Mouse (Mus musculus) heart, postnatal 0 days (tissue): ENCODE results near the gene Olfr1440. TPM values are rescaled to one million over a fixed set of nuclear protein-coding genes. Genes with fewer than 3 reads are reported as not detected.

ENCODE experiments used
- ATAC-seq: fragments of 200-750 bp; cut with Nextera tagmentation; 2 replicates; pipeline ENCODE4 v1.8.0; 2017; ENCODE audit warnings: low read depth, moderate number of reproducible peaks, moderate library complexity; ENCODE audit not compliant: insufficient read depth
- DNase-seq: peaks from one replicate; pipeline ENCODE4 v3.0.0-alpha.2; 2016; ENCODE audit warnings: low spot score
- H3K27ac ChIP-seq: fragments of 300-500 bp; sonication (generic); 2 replicates; pipeline ENCODE4 v1.5.1; 2014; ENCODE audit warnings: low read depth, mild to moderate bottlenecking
- H3K27me3 ChIP-seq: fragments of 300-500 bp; sonication (generic); 2 replicates; pipeline ENCODE4 v1.6.1; 2014; ENCODE audit warnings: low read length, mixed read lengths; ENCODE audit not compliant: control insufficient read depth, insufficient read depth
- H3K36me3 ChIP-seq: fragments of 300-500 bp; sonication (generic); replicated peaks from 2 replicates; pipeline ENCODE4 v1.6.1; 2014; ENCODE audit warnings: low read length, mixed read lengths; ENCODE audit not compliant: control insufficient read depth, insufficient read depth
- H3K4me1 ChIP-seq: fragments of 300-500 bp; sonication (generic); 2 replicates; pipeline ENCODE4 v1.6.1; 2014; ENCODE audit warnings: antibody characterized with exemption; ENCODE audit not compliant: control insufficient read depth, insufficient read depth
- H3K4me2 ChIP-seq: fragments of 300-500 bp; sonication (generic); 2 replicates; pipeline ENCODE4 v1.6.1; 2014; ENCODE audit warnings: low read depth, mild to moderate bottlenecking, low read length, moderate library complexity
- H3K4me3 ChIP-seq: fragments of 300-500 bp; sonication (generic); 2 replicates; pipeline ENCODE4 v1.5.1; 2014; ENCODE audit warnings: low read depth, low read length
- H3K9ac ChIP-seq: fragments of 300-500 bp; sonication (generic); replicated peaks from 2 replicates; pipeline ENCODE4 v1.6.1; 2014; ENCODE audit warnings: low read depth, low read length, mixed read lengths
- H3K9me3 ChIP-seq: fragments of 300-500 bp; sonication (generic); replicated peaks from 2 replicates; pipeline ENCODE4 v1.6.1; 2016; ENCODE audit warnings: low read length; ENCODE audit not compliant: control insufficient read depth
- CTCF ChIP-seq: IDR thresholded peaks from 2 replicates; pipeline ENCODE4 v1.5.1; 2016; ENCODE audit warnings: antibody characterized with exemption, control low read depth, low read depth
- EP300 ChIP-seq: IDR thresholded peaks from 2 replicates; pipeline ENCODE4 v1.6.1; 2016; ENCODE audit warnings: antibody characterized with exemption, low read depth
- WGBS: fragments of 180-500 bp; shearing (Covaris S2); extraction: QIAGEN DNeasy Blood & Tissue Kit; methylation state at CpG from one replicate; pipeline ENCODE4 v1.1.7; 2014; 5-methylcytosine and 5-hydroxymethylcytosine counted together
- polyA plus RNA-seq: library from polyadenylated mRNA; unstranded; fragments of >200 nt; fragmentation: Nextera tagmentation; extraction: Ambion mirVana; gene quantifications from 2 replicates; pipeline ENCODE4 v1.2.1, GENCODE M21; 2015
- total RNA-seq: library from RNA; depleted of rRNA; stranded (reverse); fragments of >200 nt; gene quantifications from 2 replicates; pipeline ENCODE4 v1.2.3, GENCODE M21; 2014; ENCODE audit warnings: low replicate concordance; rRNA removed

The Olfr1440 gene
- total RNA-seq, result not detected in 2 replicates
- polyA plus RNA-seq, result not detected in 2 replicates

DNA sequence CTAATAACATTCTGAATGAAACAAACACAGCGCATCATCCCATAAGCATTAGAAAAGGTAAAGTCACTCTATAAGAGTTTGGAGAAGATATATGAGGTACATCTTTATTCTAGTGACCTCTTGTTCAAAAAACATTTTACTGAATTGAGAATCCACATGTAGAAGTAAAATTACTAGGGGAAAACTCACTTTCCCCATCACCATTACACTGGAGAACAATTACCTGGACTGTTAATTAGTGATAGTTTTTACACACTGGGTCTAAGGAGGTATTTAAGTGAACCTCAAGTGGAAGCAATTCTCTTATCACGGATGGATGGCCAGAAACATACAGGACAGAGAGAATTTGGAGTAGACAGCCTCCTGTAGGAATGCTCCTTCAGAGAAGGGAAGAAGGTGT, at the start of gene Olfr1440:
Gene Olfr1440, plus strand, starts transcription at position 301 of the 400 bp plus-strand sequence.
- H3K27ac ChIP-seq, result no peak within 1 kb of the TSS
- H3K27me3 ChIP-seq, result no peaks in the 10 kb centered on the region
- H3K9me3 ChIP-seq, result no peaks in the 10 kb centered on the region
- no peaks in the 10 kb centered on the region for H3K36me3 ChIP-seq
- no peak within 1 kb of the TSS for H3K4me3 ChIP-seq
- DNase-seq, result no peak
- WGBS, result 60% methylated on average over 2 of the region's 2 CpGs
- H3K9ac ChIP-seq, result no peak within 1 kb of the TSS
- no peaks in the 10 kb centered on the region for H3K4me1 ChIP-seq
- TF ChIP-seq CTCF, result no peak
- TF ChIP-seq EP300, result no peak
- H3K4me2 ChIP-seq, result no peak within 1 kb of the TSS
- ATAC-seq, result no peak

DNA sequence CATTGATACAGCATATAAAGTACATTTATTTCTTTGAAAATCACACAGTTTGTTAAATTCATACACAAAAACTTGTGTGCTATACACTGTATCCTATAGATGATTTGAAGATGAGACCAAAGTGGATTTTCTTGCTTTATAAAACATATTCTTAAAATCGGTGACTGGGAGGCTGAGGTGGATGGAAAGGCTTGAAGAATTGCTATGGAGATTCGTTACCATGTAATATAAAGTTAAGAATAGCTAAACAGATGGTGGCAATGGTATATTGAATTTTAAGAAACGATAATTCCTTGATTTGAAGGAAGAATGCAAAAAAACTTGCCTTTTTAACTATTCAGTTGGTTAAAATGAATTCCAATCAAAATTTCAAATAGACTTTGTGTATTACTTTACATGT, 14.1 kb upstream of the Olfr1440 start:
- ATAC-seq, result no peak
- WGBS, result 59% methylated on average over 3 of the region's 3 CpGs

DNA sequence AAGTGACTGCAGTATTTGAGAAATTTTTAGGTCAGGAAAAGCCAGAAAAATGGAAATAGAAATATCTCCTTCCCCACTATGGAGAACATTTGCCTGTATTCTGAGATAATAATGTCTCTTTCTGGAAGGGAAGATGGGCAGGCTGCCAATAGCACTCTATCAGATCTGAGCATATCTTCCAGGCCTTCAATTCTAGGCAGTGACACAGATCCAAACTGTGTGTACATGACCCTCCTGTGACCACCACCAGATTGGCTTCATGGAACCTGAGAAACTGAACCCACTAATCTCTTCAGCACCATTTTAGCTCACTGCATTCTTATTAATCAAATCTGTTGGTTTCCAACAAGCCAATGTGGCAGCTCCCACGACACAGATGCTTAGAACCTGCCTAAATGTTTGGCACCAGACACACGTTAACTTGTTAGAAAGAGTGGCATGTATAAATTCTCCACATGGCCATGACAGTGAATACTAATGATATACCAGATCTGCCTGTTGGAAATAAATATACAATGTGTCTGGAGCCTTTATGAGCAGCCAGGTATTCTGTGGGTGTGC, 12.5 kb upstream of the Olfr1440 start:
- no peak overlapping the region for H3K4me2 ChIP-seq
- TF ChIP-seq EP300 (no peak), CTCF (no peak)
- no peaks in the 10 kb centered on the region for H3K9me3 ChIP-seq
- WGBS, result 56% methylated on average over 2 of the region's 2 CpGs
- H3K27ac ChIP-seq, result no peak overlapping the region
- H3K4me3 ChIP-seq, result no peak overlapping the region
- DNase-seq, result no peak
- no peaks in the 10 kb centered on the region for H3K36me3 ChIP-seq
- ATAC-seq, result no peak
- no peak overlapping the region for H3K9ac ChIP-seq
- H3K4me1 ChIP-seq, result no peaks in the 10 kb centered on the region
- no peaks in the 10 kb centered on the region for H3K27me3 ChIP-seq

More for the DNA sequence above, 14.1 kb upstream of the Olfr1440 start:
- H3K4me1 ChIP-seq, result no peaks in the 10 kb centered on the region
- no peak overlapping the region for H3K4me3 ChIP-seq
- H3K27ac ChIP-seq, result no peak overlapping the region
- no peaks in the 10 kb centered on the region for H3K27me3 ChIP-seq
- H3K36me3 ChIP-seq, result no peaks in the 10 kb centered on the region
- no peak for DNase-seq
- TF ChIP-seq EP300 (no peak), CTCF (no peak)
- no peak overlapping the region for H3K9ac ChIP-seq
- no peak overlapping the region for H3K4me2 ChIP-seq
- H3K9me3 ChIP-seq, result no peaks in the 10 kb centered on the region

DNA sequence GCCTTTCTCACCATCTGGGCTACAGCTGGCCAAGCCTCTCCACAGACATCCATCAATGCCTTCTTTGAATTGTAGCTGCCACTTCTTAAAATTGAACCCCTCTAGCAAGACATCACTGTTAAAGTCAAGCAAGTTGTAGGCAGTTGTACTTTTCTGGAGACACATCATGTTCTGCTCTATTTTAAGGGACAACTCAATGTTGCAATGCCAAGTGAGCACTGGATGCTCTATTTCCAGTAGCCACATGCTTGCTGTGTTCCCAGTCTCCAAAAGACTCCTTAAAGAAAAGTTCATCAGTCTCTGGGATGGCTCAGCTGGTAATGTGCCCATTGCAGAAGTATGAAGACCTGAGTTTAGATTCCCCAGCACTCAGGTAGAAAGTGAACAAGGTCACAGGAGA, 26.7 kb downstream of the Olfr1440 start:
- TF ChIP-seq CTCF (no peak), EP300 (no peak)
- DNase-seq, result no peak
- Histone ChIP-seq H3K27me3 (no peaks in the 10 kb centered on the region), H3K4me1 (no peaks in the 10 kb centered on the region), H3K27ac (no peak overlapping the region), H3K9me3 (no peaks in the 10 kb centered on the region), H3K9ac (no peak overlapping the region), H3K36me3 (no peaks in the 10 kb centered on the region), H3K4me2 (no peak overlapping the region), H3K4me3 (no peak overlapping the region)
- ATAC-seq, result no peak

DNA sequence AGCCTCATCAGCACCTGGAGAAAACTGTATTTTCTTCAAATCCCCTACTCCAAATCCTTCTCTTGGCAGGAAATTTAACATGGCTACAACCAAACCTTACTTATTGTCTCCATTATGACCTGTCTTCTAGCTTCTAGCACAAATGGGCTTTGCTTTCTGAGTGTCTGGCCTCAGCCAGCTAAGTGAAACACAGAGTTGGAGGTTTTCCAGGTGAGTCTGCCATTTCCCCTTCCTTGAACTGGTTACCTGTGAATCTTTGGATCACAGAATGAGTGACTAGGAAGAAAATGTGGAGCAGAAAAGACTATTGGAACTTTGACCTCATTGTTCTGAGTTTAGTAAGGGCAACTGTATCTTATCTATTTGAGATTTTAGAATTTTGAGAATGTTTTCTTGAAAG, 30.3 kb downstream of the Olfr1440 start, which contains the start of gene Olfr1441:
Gene Olfr1441, plus strand, starts transcription at position 73 of the 400 bp plus-strand sequence.
- H3K27me3 ChIP-seq, result no peaks in the 10 kb centered on the region
- no peak within 1 kb of the TSS for H3K9ac ChIP-seq
- H3K4me3 ChIP-seq, result no peak within 1 kb of the TSS
- H3K9me3 ChIP-seq, result no peaks in the 10 kb centered on the region
- no peaks in the 10 kb centered on the region for H3K36me3 ChIP-seq
- no peak within 1 kb of the TSS for H3K4me2 ChIP-seq
- H3K4me1 ChIP-seq, result no peaks in the 10 kb centered on the region
- DNase-seq (no peak), ATAC-seq (no peak)
- H3K27ac ChIP-seq, result no peak within 1 kb of the TSS
- TF ChIP-seq CTCF (no peak), EP300 (no peak)

DNA sequence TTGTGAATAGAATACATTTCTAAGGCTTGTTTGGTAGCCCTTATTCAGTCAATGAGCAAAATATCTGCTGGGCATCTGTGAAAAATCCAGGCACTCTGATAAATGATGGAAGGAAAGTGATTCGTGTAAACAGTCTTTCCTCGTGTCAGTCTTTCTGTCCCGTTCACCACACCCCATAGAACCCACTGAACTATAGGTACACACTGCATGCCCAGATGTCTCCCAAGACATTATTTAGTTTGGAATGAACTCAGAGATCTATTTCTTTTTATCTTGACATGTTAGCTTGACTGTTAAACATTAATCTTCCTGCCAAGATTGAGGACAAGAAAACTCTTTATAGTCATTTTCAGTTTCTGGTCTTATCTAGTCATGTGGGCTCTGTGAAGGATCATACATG, 31.2 kb downstream of the Olfr1440 start:
- DNase-seq (no peak), ATAC-seq (no peak)
- TF ChIP-seq EP300 (no peak), CTCF (no peak)
- H3K27ac ChIP-seq, result no peak overlapping the region
- H3K27me3 ChIP-seq, result no peaks in the 10 kb centered on the region
- 76% methylated on average over 3 of the region's 3 CpGs for WGBS
- no peak overlapping the region for H3K4me3 ChIP-seq
- no peak overlapping the region for H3K9ac ChIP-seq
- H3K9me3 ChIP-seq, result no peaks in the 10 kb centered on the region
- no peaks in the 10 kb centered on the region for H3K36me3 ChIP-seq
- no peak overlapping the region for H3K4me2 ChIP-seq
- no peaks in the 10 kb centered on the region for H3K4me1 ChIP-seq
